Mouse (Mus musculus): ENCODE measurements around the gene Tuba1a.
"Not testable (repeated sequence)": the region's sequence is repeated elsewhere in the genome, so short reads cannot be mapped to it uniquely, and the experiment has no call there.

Gene Tuba1a

GRCm38 (mm10) chr15:98923031-98923537 lies 30.4 kb downstream of the Tuba1a start:
- DNase-seq = no peak

GRCm38 (mm10) chr15:98922581-98922980 lies 30.9 kb downstream of the Tuba1a start:
- DNase-seq = no peak

GRCm38 (mm10) chr15:98921510-98921909 lies 32.0 kb downstream of the Tuba1a start:
- no peak for DNase-seq

GRCm38 (mm10) chr15:98918499-98918895 lies 35.0 kb downstream of the Tuba1a start:
- DNase-seq = not testable (repeated sequence)

- DNase-seq = peak; percentile 98
Observed at GRCm38 (mm10) chr15:98917538-98918498, 35.7 kb downstream of the Tuba1a start, which contains the start of gene Lmbr1l. Gene Lmbr1l (minus strand): TSS chr15:98918231.

GRCm38 (mm10) chr15:98917091-98917490 lies 36.4 kb downstream of the Tuba1a start:
- DNase-seq = no peak

GRCm38 (mm10) chr15:98916016-98916415 lies 37.5 kb downstream of the Tuba1a start:
- no peak for DNase-seq

- no peak for DNase-seq
Observed at GRCm38 (mm10) chr15:98914903-98915302, 38.6 kb downstream of the Tuba1a start.

GRCm38 (mm10) chr15:98904692-98905091 lies 48.8 kb downstream of the Tuba1a start:
- DNase-seq = no peak

- no peak for DNase-seq
Observed at GRCm38 (mm10) chr15:98902600-98902999, 50.9 kb downstream of the Tuba1a start.

- DNase-seq = no peak
Observed at GRCm38 (mm10) chr15:98901530-98901929, 52.0 kb downstream of the Tuba1a start.

All from cerebellum, adult 8-10 months (tissue).